Comparison of ENCODE assay signal across 16 mouse cellular contexts in the genomic region with DNA sequence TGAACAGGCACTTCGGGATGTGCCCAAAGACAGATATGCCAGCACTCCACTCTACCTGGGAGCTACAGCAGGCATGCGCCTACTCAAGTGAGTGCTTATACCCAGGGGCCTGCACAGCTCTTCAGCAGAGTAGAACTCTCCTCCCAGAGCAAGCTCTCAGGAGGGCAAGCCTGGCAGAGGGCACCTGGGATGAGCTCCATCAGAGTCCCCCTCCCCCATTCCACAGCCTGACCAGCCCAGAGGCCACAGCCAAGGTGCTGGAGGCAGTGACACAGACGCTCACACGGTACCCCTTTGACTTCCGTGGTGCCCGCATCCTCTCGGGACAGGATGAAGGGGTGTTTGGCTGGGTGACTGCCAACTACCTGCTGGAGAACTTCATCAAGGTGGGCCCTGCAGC. TPM values are rescaled to one million over a fixed set of nuclear protein-coding genes. Genes with fewer than 3 reads are reported as not detected.
"Had no signal": no experiment of that assay in that cellular context is flagged by ENCODE, and none has a peak within 500 bp of the region (broad histone marks: within the 10 kb centered on the region; RNA-seq: fewer than 3 reads in every experiment).

No protein-coding gene starts in this region.

- H3K4me3 ChIP-seq: neural tube, embryonic 15.5 days; stomach, embryonic 15.5 days had no signal

- H3K27ac ChIP-seq: neural tube, embryonic 15.5 days; stomach, embryonic 15.5 days; stomach, postnatal 0 days had no signal

- DNase-seq: retina, postnatal 1 day; right cerebral cortex, adult 18-20 months; right cerebral cortex, postnatal 14 days; right cerebral cortex, postnatal 25 days; right cerebral cortex, postnatal 4 days; spleen, adult 18-20 months; thymus, adult 18-20 months; thymus, adult 2 months; thymus, postnatal 14 days; thymus, postnatal 25 days; thymus, postnatal 36 days; thymus, postnatal 4 days had no signal

RNA-seq across cellular contexts. Expression of gene Npdc1, which starts 1.1 kb away (rescaled TPM):
- total RNA-seq: neutrophil, adult 5-6 weeks had no signal

RNA-seq across cellular contexts. Expression of gene Entpd2, which starts 2.4 kb away (rescaled TPM):
- total RNA-seq: neutrophil, adult 5-6 weeks had no signal

RNA-seq across cellular contexts. Expression of gene Fut7, which starts 25.0 kb away (rescaled TPM):
- polyA plus RNA-seq: stomach, postnatal 0 days had no signal

RNA-seq across cellular contexts. Expression of gene Sapcd2, which starts 25.9 kb away (rescaled TPM):
- total RNA-seq: neutrophil, adult 5-6 weeks had no signal
